Mouse (Mus musculus) liver, embryonic 14.5 days (tissue): ENCODE results near the gene BC051665. TPM values are rescaled to one million over a fixed set of nuclear protein-coding genes. Genes with fewer than 3 reads are reported as not detected.

ENCODE experiments used
- ATAC-seq: fragments of 200-750 bp; cut with Nextera tagmentation; 2 replicates; pipeline ENCODE4 v1.8.0; 2017; ENCODE audit warnings: moderate number of reproducible peaks, mild to moderate bottlenecking, moderate library complexity; ENCODE audit not compliant: insufficient read depth
- DNase-seq, 3 experiments: peaks; one replicate each; pipeline ENCODE4 v3.0.0-alpha.2; 2012 to 2013; ENCODE audit warnings: low read depth in 3 of 3, low spot score in 3 of 3
- H3K27ac ChIP-seq: fragments of 300-500 bp; sonication (generic); 2 replicates; pipeline ENCODE4 v1.5.1; 2014; ENCODE audit warnings: moderate library complexity, mild to moderate bottlenecking, control low read depth, inconsistent platforms
- H3K27me3 ChIP-seq: fragments of 300-500 bp; sonication (generic); 2 replicates; pipeline ENCODE4 v1.6.1; 2014; ENCODE audit warnings: mild to moderate bottlenecking, low read length, moderate library complexity; ENCODE audit not compliant: control insufficient read depth, insufficient read depth
- H3K36me3 ChIP-seq: fragments of 300-500 bp; sonication (generic); replicated peaks from 2 replicates; pipeline ENCODE4 v1.6.1; 2014; ENCODE audit warnings: low read depth; ENCODE audit not compliant: control insufficient read depth, insufficient read depth
- H3K4me1 ChIP-seq, 2 experiments: fragments of 200-500 bp in 1 of 2; fragments of 300-500 bp in 1 of 2; sonication (generic) in 1 of 2; replicated peaks; 2 replicates each; pipeline ENCODE4 v1.6.1; 2012 to 2014; ENCODE audit warnings: antibody characterized with exemption in 1 of 2, inconsistent platforms in 1 of 2, low read length in 1 of 2; ENCODE audit not compliant: control insufficient read depth in 2 of 2, insufficient read depth in 2 of 2
- H3K4me2 ChIP-seq: fragments of 300-500 bp; sonication (generic); 2 replicates; pipeline ENCODE4 v1.6.1; 2014; ENCODE audit warnings: low read depth, mild to moderate bottlenecking, control low read depth, moderate library complexity
- H3K4me3 ChIP-seq, 2 experiments: fragments of 200-500 bp in 1 of 2; fragments of 300-500 bp in 1 of 2; sonication (generic) in 1 of 2; 2 replicates each; pipeline ENCODE4 v1.5.1; 2012 to 2014; ENCODE audit warnings: low read depth in 2 of 2, low read length in 2 of 2, mild to moderate bottlenecking in 2 of 2, control low read depth in 1 of 2, inconsistent platforms in 1 of 2, moderate library complexity in 1 of 2; ENCODE audit not compliant: insufficient read depth in 1 of 2
- H3K9ac ChIP-seq: fragments of 300-500 bp; sonication (generic); replicated peaks from 2 replicates; pipeline ENCODE4 v1.6.1; 2014; ENCODE audit warnings: mild to moderate bottlenecking, control low read depth, moderate library complexity
- H3K9me3 ChIP-seq: fragments of 300-500 bp; sonication (generic); 2 replicates; pipeline ENCODE4 v1.6.1; 2016; ENCODE audit warnings: low read length, mixed read lengths; ENCODE audit not compliant: control insufficient read depth
- CTCF ChIP-seq: IDR thresholded peaks from 2 replicates; pipeline ENCODE4 v1.5.1; 2016; ENCODE audit warnings: antibody characterized with exemption, low read depth, control low read depth
- EP300 ChIP-seq: IDR thresholded peaks from 2 replicates; pipeline ENCODE4 v1.6.1; 2016; ENCODE audit warnings: antibody characterized with exemption, low read depth
- WGBS: fragments of 180-500 bp; shearing (Covaris S2); extraction: QIAGEN DNeasy Blood & Tissue Kit; methylation state at CpG from one replicate; pipeline ENCODE4 v1.1.7; 2014; ENCODE audit not compliant: insufficient replicate concordance; 5-methylcytosine and 5-hydroxymethylcytosine counted together
- polyA plus RNA-seq, 2 experiments: library from polyadenylated mRNA; depleted of rRNA in 1 of 2; stranded (reverse) in 1 of 2; unstranded in 1 of 2; fragments of >200 nt; fragmentation: Nextera tagmentation in 1 of 2; extraction: Ambion mirVana in 1 of 2; gene quantifications; 2 replicates each; pipeline versions ENCODE4 v1.2.1 to v1.2.3; 2012 to 2014

Gene BC051665
- polyA plus RNA-seq, 2 experiments, result not detected

DNA sequence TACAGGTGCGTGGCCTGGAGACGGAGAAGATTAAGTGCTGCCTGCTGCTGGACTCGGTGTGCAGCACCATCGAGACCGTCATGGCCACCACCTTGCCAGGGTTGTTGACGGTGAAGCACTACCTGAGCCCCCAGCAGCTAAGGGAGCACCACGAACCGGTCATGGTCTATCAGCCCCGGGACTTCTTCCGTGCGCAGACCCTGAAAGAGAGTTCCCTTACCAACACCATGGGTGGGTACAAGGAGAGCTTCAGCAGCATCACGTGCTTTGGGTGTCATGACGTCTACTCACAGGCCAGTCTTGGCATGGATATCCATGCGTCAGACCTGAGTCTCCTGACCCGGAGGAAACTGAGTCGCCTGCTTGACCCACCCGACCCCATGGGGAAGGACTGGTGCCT, 25.0 kb downstream of the BC051665 start:
- ATAC-seq, result no peak

DNA sequence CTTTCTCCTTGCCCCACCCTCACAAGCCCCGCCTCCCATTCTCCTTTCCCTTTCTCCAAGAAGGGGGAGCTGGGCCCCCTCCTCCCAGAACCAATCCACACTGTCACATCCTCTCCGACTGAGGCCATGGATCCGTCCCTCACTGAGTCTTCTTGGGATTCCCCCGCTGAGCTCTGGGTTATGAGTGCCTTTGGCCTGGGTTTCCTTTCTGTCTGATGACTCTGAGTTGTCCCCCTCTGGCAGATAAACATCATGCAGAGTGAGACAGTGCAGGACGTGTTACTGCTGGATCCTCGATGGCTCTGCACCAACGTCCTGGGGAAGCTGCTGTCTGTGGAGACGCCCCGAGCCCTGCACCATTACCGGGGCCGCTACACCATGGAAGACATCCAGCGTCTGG, 25.8 kb downstream of the BC051665 start:
- WGBS, result 74% methylated on average over 12 of the region's 12 CpGs

More for the DNA sequence above, 25.0 kb downstream of the BC051665 start:
- TF ChIP-seq CTCF, result no peak
- TF ChIP-seq EP300, result no peak
- no peak overlapping the region for H3K27ac ChIP-seq
- H3K4me3 ChIP-seq, result no peak overlapping the region
- no peaks in the 10 kb centered on the region for H3K9me3 ChIP-seq
- no peak for DNase-seq
- no peaks in the 10 kb centered on the region for H3K36me3 ChIP-seq
- H3K4me2 ChIP-seq, result no peak overlapping the region
- no peaks in the 10 kb centered on the region for H3K4me1 ChIP-seq
- H3K27me3 ChIP-seq, result no peaks in the 10 kb centered on the region
- no peak overlapping the region for H3K9ac ChIP-seq
- 76% methylated on average over 17 of the region's 17 CpGs for WGBS

DNA sequence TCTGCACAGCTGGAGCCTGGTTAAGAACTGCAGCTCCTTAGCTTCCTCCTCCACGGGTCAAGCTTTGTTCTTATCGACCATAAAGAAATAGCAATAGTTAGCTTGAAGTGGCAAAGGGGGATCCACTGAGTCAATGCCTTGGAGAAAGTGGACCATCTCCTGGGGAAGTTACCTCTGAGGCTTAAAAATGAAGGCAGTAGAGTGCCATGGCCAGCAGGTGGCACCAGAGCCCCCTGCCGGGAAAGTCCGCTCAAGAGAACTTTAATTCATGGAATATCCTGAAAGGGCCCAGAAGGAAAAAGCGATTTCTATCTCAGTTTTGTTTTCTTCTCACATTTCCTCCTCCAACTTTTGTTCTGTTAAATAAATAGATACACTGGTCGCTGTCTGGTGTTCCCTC, 27.0 kb downstream of the BC051665 start:
- Histone ChIP-seq H3K4me3 (no peak overlapping the region), H3K27me3 (no peaks in the 10 kb centered on the region), H3K9ac (no peak overlapping the region), H3K9me3 (no peaks in the 10 kb centered on the region), H3K36me3 (no peaks in the 10 kb centered on the region), H3K27ac (no peak overlapping the region), H3K4me2 (no peak overlapping the region), H3K4me1 (no peaks in the 10 kb centered on the region)
- DNase-seq (no peak), ATAC-seq (no peak)
- TF ChIP-seq CTCF (peak; percentile 78), EP300 (no peak)
- WGBS, result 28% methylated on average over 6 of the region's 6 CpGs

More for the DNA sequence above, 25.8 kb downstream of the BC051665 start:
- Histone ChIP-seq H3K36me3 (no peaks in the 10 kb centered on the region), H3K9me3 (no peaks in the 10 kb centered on the region), H3K4me3 (no peak overlapping the region), H3K4me1 (no peaks in the 10 kb centered on the region), H3K4me2 (no peak overlapping the region), H3K9ac (no peak overlapping the region), H3K27me3 (no peaks in the 10 kb centered on the region), H3K27ac (no peak overlapping the region)
- ATAC-seq (no peak), DNase-seq (no peak)
- no peak for TF ChIP-seq EP300
- no peak for TF ChIP-seq CTCF

DNA sequence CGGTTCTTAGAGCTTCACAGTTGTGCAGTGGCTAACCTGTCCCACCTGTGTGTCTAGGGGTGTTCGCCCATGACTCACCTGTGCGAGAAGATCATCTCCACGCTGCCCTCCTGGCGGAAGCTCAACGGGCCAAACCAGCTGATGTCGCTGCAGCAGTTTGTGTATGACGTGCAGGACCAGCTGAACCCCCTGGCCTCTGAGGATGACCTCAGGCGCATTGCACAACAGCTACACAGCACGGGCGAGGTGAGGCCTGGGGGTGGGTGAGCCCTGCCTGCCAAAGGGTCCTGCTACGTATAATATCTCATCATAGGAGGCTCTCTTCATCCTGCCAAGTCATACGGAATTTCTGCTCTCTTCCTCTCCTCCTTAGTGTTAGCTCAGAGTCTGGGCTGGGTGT, 28.9 kb downstream of the BC051665 start:
- no peak for DNase-seq
- Histone ChIP-seq H3K27ac (no peak overlapping the region), H3K27me3 (no peaks in the 10 kb centered on the region), H3K4me1 (no peaks in the 10 kb centered on the region), H3K4me2 (no peak overlapping the region), H3K9ac (no peak overlapping the region), H3K36me3 (no peaks in the 10 kb centered on the region; the same call in 1 of the 2 replicates), H3K4me3 (no peak overlapping the region), H3K9me3 (no peaks in the 10 kb centered on the region)
- ATAC-seq, result 0 out of 2 replicates have a peak, but pooled peaks have one; percentile 37
- no peak for TF ChIP-seq CTCF
- no peak for TF ChIP-seq EP300
- 73% methylated on average over 13 of the region's 13 CpGs for WGBS

DNA sequence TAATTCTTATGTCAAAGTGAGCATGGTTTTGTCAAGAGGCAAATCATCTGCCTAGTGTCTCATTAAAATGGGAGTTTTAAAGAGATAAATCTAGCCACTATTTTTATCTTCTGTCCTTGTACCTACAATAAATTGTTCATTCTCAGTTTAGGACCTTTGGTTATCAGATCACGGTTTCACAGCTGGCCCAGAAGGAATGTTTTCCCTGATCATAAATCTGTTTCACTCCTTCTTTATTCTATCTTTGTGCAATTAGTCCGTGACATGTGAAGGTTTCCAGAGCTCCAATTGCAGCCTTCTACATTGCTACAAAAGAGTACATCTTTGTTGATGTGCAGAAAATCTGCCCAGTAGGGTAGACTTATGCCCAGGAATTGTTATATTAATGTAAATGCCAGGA, 30.9 kb downstream of the BC051665 start:
- H3K9me3 ChIP-seq, result no peaks in the 10 kb centered on the region
- no peaks in the 10 kb centered on the region; the same call in 1 of the 2 replicates for H3K36me3 ChIP-seq
- H3K9ac ChIP-seq, result no peak overlapping the region
- no peak overlapping the region for H3K4me3 ChIP-seq
- WGBS, result 61% methylated on average over 2 of the region's 2 CpGs
- H3K27me3 ChIP-seq, result no peaks in the 10 kb centered on the region
- no peak overlapping the region for H3K4me2 ChIP-seq
- DNase-seq (no peak), ATAC-seq (no peak)
- no peak overlapping the region for H3K27ac ChIP-seq
- no peaks in the 10 kb centered on the region for H3K4me1 ChIP-seq
- TF ChIP-seq CTCF (no peak), EP300 (no peak)
